Mouse (Mus musculus) embryonic facial prominence, embryonic 12.5 days (tissue): ENCODE measurements at regions not wholly inside any gene's neighbourhood (a gene's known extent, or its start where the extent isn't known, plus 50 kb on each side); places are given as distances from the start of the nearest gene placed in this dataset.

ENCODE experiments used
- ATAC-seq: fragments of 200-750 bp; cut with Nextera tagmentation; 2 replicates; pipeline ENCODE4 v1.8.0; 2017; ENCODE audit not compliant: insufficient number of reproducible peaks, insufficient read depth, low FRiP score, low TSS enrichment
- H3K27ac ChIP-seq: fragments of 300-500 bp; sonication (generic); 2 replicates; pipeline ENCODE4 v1.5.1; 2016; ENCODE audit warnings: mild to moderate bottlenecking
- H3K27me3 ChIP-seq: fragments of 300-500 bp; sonication (generic); 2 replicates; pipeline ENCODE4 v1.6.1; 2016; ENCODE audit warnings: mild to moderate bottlenecking, moderate library complexity
- H3K36me3 ChIP-seq: fragments of 300-500 bp; sonication (generic); 2 replicates; pipeline ENCODE4 v1.6.1; 2016; ENCODE audit warnings: mild to moderate bottlenecking
- H3K4me1 ChIP-seq: fragments of 300-500 bp; sonication (generic); 2 replicates; pipeline ENCODE4 v1.6.1; 2016
- H3K4me2 ChIP-seq: fragments of 300-500 bp; sonication (generic); replicated peaks from 2 replicates; pipeline ENCODE4 v1.6.1; 2016; ENCODE audit warnings: mild to moderate bottlenecking, moderate library complexity
- H3K4me3 ChIP-seq: fragments of 300-500 bp; sonication (generic); 2 replicates; pipeline ENCODE4 v1.5.1; 2016; ENCODE audit warnings: mild to moderate bottlenecking
- H3K9ac ChIP-seq: fragments of 300-500 bp; sonication (generic); 2 replicates; pipeline ENCODE4 v1.6.1; 2016; ENCODE audit warnings: mild to moderate bottlenecking, moderate library complexity
- H3K9me3 ChIP-seq: fragments of 300-500 bp; sonication (generic); 2 replicates; pipeline ENCODE4 v1.6.1; 2016; ENCODE audit warnings: mild to moderate bottlenecking, moderate library complexity
- WGBS: fragments of 180-500 bp; shearing (Covaris S2); methylation state at CpG from one replicate; pipeline ENCODE4 v1.1.7; 2016; 5-methylcytosine and 5-hydroxymethylcytosine counted together

GRCm38 (mm10) chr14:105950924-105951323 lies 54.3 kb upstream of the Spry2 start:
- 96% methylated on average over 3 of the region's 3 CpGs for WGBS
- no peaks in the 10 kb centered on the region for H3K36me3 ChIP-seq
- H3K9ac ChIP-seq = no peak overlapping the region
- ATAC-seq = no peak
- H3K4me1 ChIP-seq = no peaks in the 10 kb centered on the region
- no peak overlapping the region for H3K4me2 ChIP-seq
- no peak overlapping the region for H3K4me3 ChIP-seq
- H3K27me3 ChIP-seq = no peaks in the 10 kb centered on the region
- H3K9me3 ChIP-seq = no peaks in the 10 kb centered on the region
- no peak overlapping the region for H3K27ac ChIP-seq

GRCm38 (mm10) chr14:105955082-105955481 lies 58.5 kb upstream of the Spry2 start:
- H3K36me3 ChIP-seq = no peaks in the 10 kb centered on the region
- ATAC-seq = no peak
- H3K4me1 ChIP-seq = no peaks in the 10 kb centered on the region
- no peaks in the 10 kb centered on the region for H3K9me3 ChIP-seq
- no peak overlapping the region for H3K4me2 ChIP-seq
- no peak overlapping the region for H3K4me3 ChIP-seq
- H3K9ac ChIP-seq = no peak overlapping the region
- WGBS = 93% methylated on average over 11 of the region's 11 CpGs
- no peak overlapping the region for H3K27ac ChIP-seq
- H3K27me3 ChIP-seq = no peaks in the 10 kb centered on the region

GRCm38 (mm10) chr14:105956796-105957195 lies 60.2 kb upstream of the Spry2 start:
- Histone ChIP-seq H3K4me3 (no peak overlapping the region), H3K36me3 (no peaks in the 10 kb centered on the region), H3K4me2 (no peak overlapping the region), H3K9me3 (no peaks in the 10 kb centered on the region), H3K27me3 (no peaks in the 10 kb centered on the region), H3K9ac (no peak overlapping the region), H3K4me1 (no peaks in the 10 kb centered on the region), H3K27ac (no peak overlapping the region)
- no peak for ATAC-seq
- 66% methylated on average over 4 of the region's 4 CpGs for WGBS

- H3K9me3 ChIP-seq = no peaks in the 10 kb centered on the region
- H3K36me3 ChIP-seq = no peaks in the 10 kb centered on the region
- no peak for ATAC-seq
- no peaks in the 10 kb centered on the region for H3K27me3 ChIP-seq
- no peak overlapping the region for H3K4me2 ChIP-seq
- no peak overlapping the region for H3K27ac ChIP-seq
- WGBS = 84% methylated on average over 7 of the region's 7 CpGs
- H3K4me3 ChIP-seq = no peak overlapping the region
- H3K4me1 ChIP-seq = no peaks in the 10 kb centered on the region
- no peak overlapping the region for H3K9ac ChIP-seq
Measured at GRCm38 (mm10) chr14:105958005-105958404, 61.4 kb upstream of the Spry2 start.

- H3K9ac ChIP-seq = no peak overlapping the region
- peak; percentile 83 for ATAC-seq
- peak overlapping the region; percentile 33 for H3K4me2 ChIP-seq
- H3K27ac ChIP-seq = peak overlapping the region; percentile 84
- H3K27me3 ChIP-seq = no peaks in the 10 kb centered on the region
- no peaks in the 10 kb centered on the region for H3K9me3 ChIP-seq
- no peaks in the 10 kb centered on the region for H3K36me3 ChIP-seq
- H3K4me1 ChIP-seq = peaks cover 4% of the 10 kb centered on the region; the same call in 1 of the 2 replicates
- WGBS = 30% methylated on average over 15 of the region's 15 CpGs
- no peak overlapping the region for H3K4me3 ChIP-seq
Measured at GRCm38 (mm10) chr14:105979544-105980323, 83.1 kb upstream of the Spry2 start.

GRCm38 (mm10) chr14:105980324-105980680 lies 83.7 kb upstream of the Spry2 start:
- Histone ChIP-seq H3K4me3 (no peak overlapping the region), H3K4me1 (peaks cover 4% of the 10 kb centered on the region; the same call in 1 of the 2 replicates), H3K9me3 (no peaks in the 10 kb centered on the region), H3K9ac (no peak overlapping the region), H3K27ac (peak overlapping the region; percentile 42; the same call in 1 of the 2 replicates), H3K27me3 (no peaks in the 10 kb centered on the region), H3K4me2 (no peak overlapping the region; the same call in 1 of the 2 replicates), H3K36me3 (no peaks in the 10 kb centered on the region)
- 15% methylated on average over 5 of the region's 5 CpGs for WGBS
- ATAC-seq = 0 out of 2 replicates have a peak, but pooled peaks have one; percentile 22

GRCm38 (mm10) chr14:105987341-105987882 lies 90.8 kb upstream of the Spry2 start:
- no peaks in the 10 kb centered on the region for H3K4me1 ChIP-seq
- no peak overlapping the region for H3K27ac ChIP-seq
- H3K36me3 ChIP-seq = no peaks in the 10 kb centered on the region
- H3K27me3 ChIP-seq = no peaks in the 10 kb centered on the region
- 91% methylated on average over 4 of the region's 4 CpGs for whole genome bisulfite sequencing
- H3K9ac ChIP-seq = no peak overlapping the region
- H3K9me3 ChIP-seq = no peaks in the 10 kb centered on the region
- no peak overlapping the region for H3K4me3 ChIP-seq
- no peak for ATAC-seq
- H3K4me2 ChIP-seq = no peak overlapping the region

GRCm38 (mm10) chr14:105988738-105989137 lies 92.1 kb upstream of the Spry2 start:
- Histone ChIP-seq H3K9ac (no peak overlapping the region), H3K4me1 (no peaks in the 10 kb centered on the region), H3K27me3 (no peaks in the 10 kb centered on the region), H3K27ac (no peak overlapping the region), H3K4me2 (no peak overlapping the region), H3K9me3 (no peaks in the 10 kb centered on the region), H3K4me3 (no peak overlapping the region), H3K36me3 (no peaks in the 10 kb centered on the region)
- no peak for ATAC-seq

GRCm38 (mm10) chr14:105993124-105993523 lies 96.5 kb upstream of the Spry2 start:
- Histone ChIP-seq H3K9ac (no peak overlapping the region), H3K9me3 (no peaks in the 10 kb centered on the region), H3K4me3 (no peak overlapping the region), H3K4me2 (no peak overlapping the region), H3K27me3 (no peaks in the 10 kb centered on the region), H3K27ac (no peak overlapping the region), H3K36me3 (no peaks in the 10 kb centered on the region), H3K4me1 (no peaks in the 10 kb centered on the region)
- no peak for ATAC-seq
- WGBS = 80% methylated on average over 3 of the region's 3 CpGs

GRCm38 (mm10) chr14:105999801-106000200 lies 103.2 kb upstream of the Spry2 start:
- H3K4me2 ChIP-seq = no peak overlapping the region
- H3K9me3 ChIP-seq = no peaks in the 10 kb centered on the region
- no peak overlapping the region for H3K27ac ChIP-seq
- H3K9ac ChIP-seq = no peak overlapping the region
- no peak for ATAC-seq
- no peak overlapping the region for H3K4me3 ChIP-seq
- no peaks in the 10 kb centered on the region for H3K27me3 ChIP-seq
- 89% methylated on average over 6 of the region's 6 CpGs for WGBS
- no peaks in the 10 kb centered on the region for H3K36me3 ChIP-seq
- H3K4me1 ChIP-seq = no peaks in the 10 kb centered on the region

GRCm38 (mm10) chr14:106007769-106008168 lies 98.2 kb upstream of the Trim52 start:
- 89% methylated on average over 2 of the region's 2 CpGs for WGBS

GRCm38 (mm10) chr14:106008951-106009350 lies 97.0 kb upstream of the Trim52 start:
- Histone ChIP-seq H3K36me3 (no peaks in the 10 kb centered on the region), H3K4me1 (no peaks in the 10 kb centered on the region), H3K27me3 (no peaks in the 10 kb centered on the region), H3K9me3 (peaks cover 5% of the 10 kb centered on the region; the same call in 1 of the 2 replicates), H3K27ac (no peak overlapping the region), H3K4me3 (no peak overlapping the region), H3K4me2 (no peak overlapping the region), H3K9ac (no peak overlapping the region)
- no peak for ATAC-seq
- WGBS = 83% methylated on average over 3 of the region's 3 CpGs

More at GRCm38 (mm10) chr14:106007769-106008168, 98.2 kb upstream of the Trim52 start:
- H3K4me2 ChIP-seq = no peak overlapping the region
- H3K4me3 ChIP-seq = no peak overlapping the region
- no peak for ATAC-seq
- H3K9me3 ChIP-seq = peaks cover 5% of the 10 kb centered on the region; the same call in 1 of the 2 replicates
- no peaks in the 10 kb centered on the region for H3K27me3 ChIP-seq
- no peaks in the 10 kb centered on the region for H3K36me3 ChIP-seq
- H3K4me1 ChIP-seq = no peaks in the 10 kb centered on the region
- no peak overlapping the region for H3K27ac ChIP-seq
- no peak overlapping the region for H3K9ac ChIP-seq
